Mouse (Mus musculus) layer of hippocampus, adult 2 months (tissue): ENCODE results near the gene Hspg2. TPM values are rescaled to one million over a fixed set of nuclear protein-coding genes. Genes with fewer than 3 reads are reported as not detected.
"Not testable (repeated sequence)": the region's sequence is repeated elsewhere in the genome, so short reads cannot be mapped to it uniquely, and the experiment has no call there.

Experiments used
- DNase-seq, 2 experiments: peaks; one replicate each; pipeline ENCODE4 v3.0.0; 2022; ENCODE audit warnings: low spot score in 2 of 2
- H3K27ac ChIP-seq: fragments of 200-600 bp; 2 replicates; pipeline ENCODE4 v1.8.1; 2022
- H3K4me3 ChIP-seq: fragments of 200-600 bp; 2 replicates; pipeline ENCODE4 v1.8.1; 2022; ENCODE audit warnings: mild to moderate bottlenecking
- CTCF ChIP-seq: fragments of 200-600 bp; conservative IDR thresholded peaks from 2 replicates; pipeline ENCODE4 v1.8.1; 2022; ENCODE audit warnings: antibody characterized with exemption, mild to moderate bottlenecking, moderate library complexity
- total RNA-seq, 2 experiments: library from RNA; stranded (reverse); gene quantifications; 2 replicates each; pipeline ENCODE4 v1.2.3; 2021

Hspg2 gene
- total RNA-seq, 2 experiments from 2014 or later = 4.0 to 5.2 TPM

DNA sequence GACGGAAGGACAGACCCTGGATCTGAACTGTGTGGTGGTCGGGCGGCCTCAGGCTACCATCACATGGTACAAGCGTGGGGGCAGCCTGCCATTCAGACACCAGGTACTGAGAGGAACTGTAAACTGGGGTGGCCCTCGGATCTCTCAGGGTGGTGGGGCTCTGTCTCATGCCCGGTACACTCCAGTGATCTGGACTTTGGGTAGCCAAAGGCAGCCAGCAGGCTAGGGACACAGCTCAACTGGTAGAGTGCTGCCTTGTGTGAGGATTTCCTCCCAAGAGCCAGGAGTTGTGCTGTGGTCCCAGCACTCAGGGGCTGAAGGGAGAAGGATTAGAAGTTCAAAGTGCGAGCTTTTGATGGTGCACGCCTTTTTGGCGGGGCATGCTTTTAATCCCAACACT is 77.0 kb downstream of the Hspg2 start:
- no peak overlapping the region for H3K4me3 ChIP-seq
- no peak for TF ChIP-seq CTCF
- no peak for DNase-seq
- H3K27ac ChIP-seq = no peak overlapping the region

DNA sequence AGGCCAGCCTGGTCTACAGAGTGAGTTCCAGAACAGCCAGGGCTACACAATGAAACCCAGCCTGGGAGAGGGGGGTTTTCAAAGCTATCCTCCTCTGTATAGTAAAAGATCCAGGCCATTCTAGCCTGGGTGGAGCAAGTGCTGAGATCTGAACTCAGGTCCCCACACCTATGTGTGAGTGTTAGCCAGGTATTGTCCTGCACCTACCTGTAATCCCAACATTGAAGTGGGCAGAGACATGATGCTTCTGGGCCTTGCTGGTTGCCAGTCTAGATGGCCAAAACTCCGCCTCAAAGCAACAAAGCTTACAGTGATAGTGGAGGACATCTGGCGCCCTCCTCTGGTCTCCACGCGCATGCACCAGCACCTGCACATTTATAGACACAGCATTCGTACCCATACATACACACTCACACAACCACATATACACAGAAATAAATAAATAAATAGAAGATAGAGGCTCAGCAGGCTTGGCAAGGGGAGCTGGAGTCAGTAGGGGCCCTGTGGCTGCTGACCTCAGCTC is 77.5 kb downstream of the Hspg2 start:
- peak in 1 of 2 experiments; percentile 29 for DNase-seq
- Histone ChIP-seq H3K27ac (no peak overlapping the region), H3K4me3 (no peak overlapping the region)
- TF ChIP-seq CTCF = peak; percentile 77

DNA sequence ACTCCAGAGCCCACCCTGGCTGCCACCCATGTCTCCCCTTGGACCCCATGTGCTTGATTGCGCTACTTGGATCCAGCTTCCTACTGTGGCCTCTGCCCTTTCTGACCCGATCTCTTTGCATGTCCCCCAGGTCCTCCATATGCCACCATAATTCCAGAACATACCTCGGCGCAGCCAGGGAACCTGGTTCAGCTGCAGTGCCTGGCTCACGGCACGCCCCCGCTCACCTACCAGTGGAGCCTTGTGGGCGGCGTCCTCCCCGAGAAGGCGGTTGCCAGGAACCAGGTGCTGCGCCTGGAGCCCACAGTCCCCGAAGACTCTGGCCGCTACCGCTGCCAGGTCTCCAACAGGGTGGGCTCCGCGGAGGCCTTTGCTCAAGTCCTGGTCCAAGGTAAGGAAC is 84.9 kb downstream of the Hspg2 start:
- no peak for TF ChIP-seq CTCF
- Histone ChIP-seq H3K4me3 (no peak overlapping the region), H3K27ac (no peak overlapping the region)
- no peak for DNase-seq

DNA sequence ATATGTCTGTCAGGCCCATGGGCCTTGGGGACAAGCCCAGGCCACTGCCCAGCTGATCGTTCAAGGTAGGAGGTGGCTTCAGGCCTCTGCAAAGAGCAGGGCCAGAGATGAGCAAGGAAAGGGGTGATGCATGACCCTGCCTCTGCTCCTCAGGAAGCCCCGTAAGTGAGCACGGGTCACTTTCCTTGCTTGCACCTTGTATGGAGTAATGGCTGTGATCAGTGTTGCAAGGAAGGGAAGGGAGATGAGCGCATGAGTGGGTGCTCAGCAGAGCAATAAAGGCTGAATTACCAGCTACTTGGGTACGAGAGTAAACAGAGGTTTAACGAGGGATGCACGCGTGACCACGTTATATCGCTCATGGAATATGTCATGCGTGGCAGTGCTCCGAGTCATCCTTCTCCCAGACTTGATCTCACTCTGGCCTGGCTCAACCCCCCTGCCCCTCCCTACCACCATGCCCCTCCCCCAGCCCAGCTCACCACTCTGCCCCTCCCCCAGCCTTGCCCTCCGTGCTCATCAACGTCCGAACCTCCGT is 88.2 kb downstream of the Hspg2 start:
- no peak for DNase-seq
- no peak overlapping the region for H3K27ac ChIP-seq
- TF ChIP-seq CTCF = no peak
- H3K4me3 ChIP-seq = no peak overlapping the region

DNA sequence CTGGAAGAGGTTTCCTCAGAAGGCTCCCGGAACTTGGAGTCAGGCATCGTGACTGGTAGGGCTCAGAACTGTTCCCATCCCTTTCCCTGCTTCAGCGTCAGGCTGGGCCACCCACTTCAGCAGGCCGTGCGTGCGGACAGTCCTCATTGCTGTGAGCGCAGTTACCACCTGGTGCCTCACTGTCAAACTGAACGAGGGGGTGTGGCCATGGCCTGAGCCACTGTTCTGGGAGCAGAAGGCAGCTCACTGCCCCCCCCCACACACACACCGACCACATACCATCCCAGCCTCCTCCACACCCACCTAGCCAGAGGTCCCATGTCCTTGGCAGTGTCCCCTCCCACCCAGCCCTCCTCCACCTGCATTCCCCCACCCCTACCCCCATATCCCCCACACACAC is 101.3 kb downstream of the Hspg2 start:
- H3K27ac ChIP-seq = no peak overlapping the region
- no peak for TF ChIP-seq CTCF
- no peak for DNase-seq
- no peak overlapping the region for H3K4me3 ChIP-seq

DNA sequence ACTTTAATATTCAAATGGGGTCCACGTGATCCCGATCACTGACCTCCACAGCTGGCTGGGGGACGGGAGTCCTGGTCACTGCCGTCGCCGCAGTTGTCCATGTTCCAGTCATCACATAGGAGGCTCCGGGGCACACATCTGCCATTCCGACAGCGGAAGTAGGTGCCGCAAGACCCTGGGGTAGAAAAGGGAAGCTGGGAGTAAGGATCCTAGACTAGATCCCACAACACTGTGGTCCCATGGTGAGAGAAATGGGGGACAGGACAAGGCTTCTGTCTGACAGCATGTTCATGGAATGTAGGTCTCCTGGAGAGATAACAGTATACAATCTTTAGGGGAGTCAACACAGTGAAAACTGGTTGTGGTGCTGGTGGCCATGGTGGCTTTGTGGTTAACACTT is 105.9 kb downstream of the Hspg2 start, which contains the start of gene Ldlrad2:
Ldlrad2 (minus strand) TSS at position 101 of the 400 bp plus-strand sequence.
- H3K27ac ChIP-seq = no peak within 1 kb of the TSS
- no peak for TF ChIP-seq CTCF
- DNase-seq = no peak
- H3K4me3 ChIP-seq = no peak within 1 kb of the TSS

DNA sequence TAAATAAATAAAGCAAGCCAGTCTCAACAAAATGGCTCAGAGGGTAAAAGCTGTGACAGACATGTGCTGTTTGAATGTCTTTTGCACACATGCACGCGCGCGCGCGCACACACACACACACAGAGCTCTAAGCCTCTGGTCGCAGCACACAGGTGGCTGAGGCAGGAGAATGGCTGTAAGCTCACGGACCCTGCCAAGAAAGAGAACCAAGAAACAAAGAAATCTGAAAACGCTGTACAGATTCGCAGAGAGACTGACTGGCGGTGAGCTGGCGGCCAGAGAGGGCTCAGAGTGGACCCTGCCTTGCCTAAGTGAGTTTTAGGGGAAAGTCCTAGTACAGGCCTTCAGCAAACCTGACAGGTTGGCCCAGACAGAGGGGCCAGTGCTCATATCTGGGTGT is 108.9 kb downstream of the Hspg2 start:
- Histone ChIP-seq H3K27ac (no peak overlapping the region), H3K4me3 (no peak overlapping the region)
- no peak for DNase-seq
- TF ChIP-seq CTCF = no peak

DNA sequence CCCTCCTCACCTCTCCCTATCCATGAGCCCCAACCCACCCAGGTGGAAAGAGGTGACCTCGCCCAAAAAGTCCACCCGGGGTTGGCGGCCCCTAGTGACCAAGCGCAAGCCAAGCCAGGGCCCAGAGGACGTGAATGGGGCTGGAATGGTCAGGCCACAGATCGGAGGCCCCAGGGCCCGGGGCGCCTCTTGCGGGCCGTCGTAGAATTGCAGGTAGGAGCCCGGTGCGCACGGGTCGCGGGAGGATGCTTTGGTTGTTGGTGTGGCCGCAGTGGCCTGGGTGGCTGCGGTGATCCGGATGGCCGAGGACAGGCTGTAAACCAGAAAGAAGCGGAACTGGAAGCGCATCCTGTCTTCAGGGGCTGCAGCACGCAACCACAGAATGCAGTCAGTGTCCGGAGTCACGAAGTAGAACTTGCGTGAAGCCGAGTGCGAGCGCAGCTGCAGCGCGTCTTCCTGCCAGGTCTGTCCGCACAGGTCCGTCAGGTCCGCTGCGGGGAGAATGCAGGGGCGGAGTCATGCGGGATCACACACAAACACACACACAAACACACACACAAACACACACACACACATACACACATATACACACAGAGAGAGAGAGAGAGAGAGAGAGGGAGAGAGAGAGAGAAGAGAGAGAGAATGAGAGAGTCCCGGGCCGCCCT is 109.7 kb downstream of the Hspg2 start:
- peak overlapping the region; percentile 35 for H3K4me3 ChIP-seq

DNA sequence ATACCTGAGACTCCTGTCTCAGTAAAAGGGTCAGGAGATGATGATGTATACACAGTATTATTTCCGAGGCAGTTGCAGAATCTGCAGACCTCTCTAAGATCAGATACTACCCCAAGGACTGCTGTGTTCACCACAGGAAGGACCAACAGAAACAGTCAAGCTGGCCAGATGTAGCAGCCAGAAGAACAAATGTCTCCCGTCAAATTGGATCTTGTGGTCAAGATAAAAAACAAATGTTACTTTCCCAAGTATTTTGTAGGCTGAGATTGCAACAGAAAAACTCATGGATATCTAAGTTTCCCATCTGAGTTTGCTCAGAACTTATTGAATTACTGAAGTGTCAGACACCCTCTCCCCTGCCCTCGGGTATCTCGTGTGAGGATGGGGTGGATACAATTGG is 111.2 kb downstream of the Hspg2 start:
- H3K27ac ChIP-seq = no peak overlapping the region
- H3K4me3 ChIP-seq = no peak overlapping the region
- no peak for DNase-seq
- TF ChIP-seq CTCF = no peak

More for the DNA sequence above, 109.7 kb downstream of the Hspg2 start:
- H3K27ac ChIP-seq = no peak overlapping the region
- peak; percentile 88 for TF ChIP-seq CTCF
- peak in 1 of 2 experiments; percentile 51 for DNase-seq

DNA sequence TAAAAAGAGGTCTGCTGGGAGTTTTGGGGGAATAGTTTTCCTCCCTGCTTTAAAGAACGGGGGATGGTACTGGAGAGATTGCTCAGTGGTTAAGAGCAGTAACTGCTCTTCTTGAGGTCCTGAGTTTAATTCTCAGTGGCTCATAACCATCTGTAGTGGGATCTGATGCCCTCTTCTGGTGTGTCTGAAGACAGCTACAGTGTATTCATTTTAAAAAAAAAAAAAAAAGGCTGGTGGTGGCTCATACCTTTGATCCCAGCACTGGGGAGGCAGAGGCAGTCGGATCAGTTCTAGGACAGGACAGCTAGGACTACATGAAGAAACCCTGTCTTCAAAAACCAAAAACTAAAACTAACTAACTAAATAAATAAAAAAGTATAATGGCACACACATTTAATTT is 111.7 kb downstream of the Hspg2 start:
- no peak for DNase-seq
- H3K4me3 ChIP-seq = no peak overlapping the region
- TF ChIP-seq CTCF = peak; percentile 20
- H3K27ac ChIP-seq = no peak overlapping the region

DNA sequence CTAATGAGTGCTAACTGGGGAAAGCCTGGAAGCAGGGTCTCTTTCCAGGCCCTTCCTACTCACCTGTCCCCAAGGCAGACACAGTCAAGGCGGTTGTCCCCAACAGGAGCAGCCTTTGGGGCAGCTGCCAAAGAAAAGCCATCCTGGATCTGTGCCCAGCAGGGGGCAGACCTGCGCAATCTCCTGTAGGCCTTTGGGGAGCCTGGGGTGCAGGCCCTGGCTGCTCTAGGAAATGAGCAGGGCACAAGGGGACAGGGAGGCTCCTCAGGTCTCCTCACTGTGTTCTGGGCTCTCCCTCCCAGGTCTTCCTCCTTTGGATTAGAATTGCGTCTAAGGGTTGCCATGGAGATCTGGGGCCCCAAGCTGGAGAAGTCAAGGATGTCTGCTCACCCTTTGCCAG is 113.2 kb downstream of the Hspg2 start:
- H3K4me3 ChIP-seq = no peak overlapping the region
- no peak for DNase-seq
- H3K27ac ChIP-seq = no peak overlapping the region
- peak; percentile 51 for TF ChIP-seq CTCF

DNA sequence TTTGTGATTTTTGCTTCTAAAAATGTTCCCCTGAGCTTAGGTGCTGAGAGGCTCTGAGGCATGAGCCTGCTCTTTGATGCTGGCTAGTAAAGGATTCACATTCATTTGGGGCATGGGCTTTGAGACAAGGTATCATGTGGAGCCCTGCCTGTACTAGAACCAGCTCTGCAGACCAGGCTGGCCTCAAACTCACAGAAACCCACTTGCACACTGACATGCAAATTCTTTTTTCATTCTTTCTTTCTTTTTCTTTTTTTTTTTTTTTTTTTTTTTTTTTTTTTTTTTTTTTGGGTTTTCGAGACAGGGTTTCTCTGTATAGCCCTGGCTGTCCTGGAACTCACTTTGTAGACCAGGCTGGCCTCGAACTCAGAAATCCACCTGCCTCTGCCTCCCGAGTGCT is 120.5 kb downstream of the Hspg2 start:
- not testable (repeated sequence) for H3K4me3 ChIP-seq, H3K27ac ChIP-seq, DNase-seq

DNA sequence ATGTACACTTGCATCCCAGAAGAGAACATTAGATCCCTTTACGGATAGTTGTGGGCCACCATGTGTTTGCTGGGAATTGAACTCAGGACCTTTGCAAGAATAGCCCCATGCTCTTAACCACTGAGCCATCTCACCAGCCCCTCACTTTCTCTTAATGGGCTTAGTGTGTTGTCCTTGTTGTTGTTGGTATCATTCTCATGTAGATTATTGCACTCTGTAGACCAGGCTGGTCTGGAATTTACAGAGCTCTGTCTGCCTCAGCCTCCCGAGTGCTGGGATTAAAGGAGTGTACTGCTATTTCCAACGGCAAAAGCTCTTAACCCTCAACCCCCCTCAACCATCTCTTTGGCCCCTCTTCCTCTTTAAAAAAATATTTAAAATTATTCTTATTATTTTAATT is 121.0 kb downstream of the Hspg2 start:
- no peak for TF ChIP-seq CTCF
- H3K4me3 ChIP-seq = no peak overlapping the region
- DNase-seq = no peak
- H3K27ac ChIP-seq = no peak overlapping the region

DNA sequence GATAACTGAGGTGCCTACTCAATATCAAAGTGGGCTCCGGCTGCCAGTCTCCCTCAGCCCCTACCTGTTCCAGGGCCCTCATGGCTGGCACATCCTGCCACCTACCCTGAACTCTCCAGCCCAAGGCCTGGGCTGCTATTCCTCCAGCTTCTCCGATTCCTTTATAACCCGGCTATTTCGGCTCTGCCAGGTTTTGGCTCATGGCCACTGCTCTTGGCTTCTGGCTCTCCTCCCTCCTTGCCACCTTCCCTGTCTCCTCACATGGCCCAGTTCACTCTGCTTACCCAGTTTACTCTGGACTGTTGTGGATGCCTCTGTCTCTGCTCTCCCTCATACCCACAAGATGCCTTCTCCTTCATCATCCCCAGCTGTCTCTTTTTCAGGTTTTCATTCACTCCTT is 122.4 kb downstream of the Hspg2 start:
- no peak overlapping the region for H3K4me3 ChIP-seq
- TF ChIP-seq CTCF = no peak

More for the DNA sequence above, 122.4 kb downstream of the Hspg2 start:
- H3K27ac ChIP-seq = no peak overlapping the region
- DNase-seq = no peak
